Mouse (Mus musculus) C2C12 (cell line): ENCODE results near the gene Shisa9. TPM values are rescaled to one million over a fixed set of nuclear protein-coding genes. Genes with fewer than 3 reads are reported as not detected.

ENCODE experiments used
- H3K27me3 ChIP-seq: one replicate; pipeline ENCODE4 v1.6.1; 2011; ENCODE audit not compliant: control insufficient read depth, insufficient read depth, insufficient read length
- H3K36me3 ChIP-seq: one replicate; pipeline ENCODE4 v1.6.1; 2011; ENCODE audit not compliant: control insufficient read depth, insufficient read depth
- H3K4me3 ChIP-seq: one replicate; pipeline ENCODE4 v1.5.1; 2011; ENCODE audit warnings: mild to moderate bottlenecking, control low read depth; ENCODE audit not compliant: poor library complexity, insufficient read depth, severe bottlenecking
- H3K79me2 ChIP-seq: one replicate; pipeline ENCODE4 v1.6.1; 2011; ENCODE audit not compliant: control insufficient read depth, insufficient read depth
- H3K79me3 ChIP-seq: one replicate; pipeline ENCODE4 v1.6.1; 2011; ENCODE audit warnings: low read depth, control low read depth
- H3ac ChIP-seq: one replicate; pipeline ENCODE3; 2011; ENCODE audit warnings: low read depth; ENCODE audit not compliant: control insufficient read depth, insufficient read length
- CEBPB ChIP-seq: IDR thresholded peaks from one replicate; pipeline ENCODE4 v1.6.1; 2011; ENCODE audit warnings: low read depth, mild to moderate bottlenecking, control low read depth, moderate library complexity
- CTCF ChIP-seq: IDR thresholded peaks from one replicate; pipeline ENCODE4 v1.5.1; 2011; ENCODE audit not compliant: control insufficient read depth, insufficient read depth, insufficient read length
- FOSL1 ChIP-seq: IDR thresholded peaks from one replicate; pipeline ENCODE4 v1.8.0; 2011; ENCODE audit warnings: mild to moderate bottlenecking, low read length; ENCODE audit not compliant: poor library complexity, insufficient read depth, severe bottlenecking
- MAX ChIP-seq: IDR thresholded peaks from one replicate; pipeline ENCODE4 v1.6.1; 2011; ENCODE audit warnings: mild to moderate bottlenecking, control low read depth
- MYOD1 ChIP-seq: IDR thresholded peaks from one replicate; pipeline ENCODE4 v1.6.1; 2011; ENCODE audit warnings: low read depth; ENCODE audit not compliant: control insufficient read depth, insufficient read length
- MYOG ChIP-seq: IDR thresholded peaks from one replicate; pipeline ENCODE4 v1.6.1; 2011; ENCODE audit not compliant: control insufficient read depth, insufficient read length; ENCODE audit errors: extremely low read depth
- USF1 ChIP-seq: IDR thresholded peaks from one replicate; pipeline ENCODE4 v1.6.1; 2011; ENCODE audit warnings: low read depth, mild to moderate bottlenecking, control low read depth, moderate library complexity
- polyA plus RNA-seq: library from polyadenylated mRNA; unstranded; fragments of >200 nt; fragmentation: generic; extraction: Trizol; gene quantifications from one replicate; pipeline ENCODE4 v1.2.1, GENCODE M21; 2012; ENCODE audit warnings: missing spikeins

The Shisa9 gene
- polyA plus RNA-seq, 1 experiment: not detected

DNA sequence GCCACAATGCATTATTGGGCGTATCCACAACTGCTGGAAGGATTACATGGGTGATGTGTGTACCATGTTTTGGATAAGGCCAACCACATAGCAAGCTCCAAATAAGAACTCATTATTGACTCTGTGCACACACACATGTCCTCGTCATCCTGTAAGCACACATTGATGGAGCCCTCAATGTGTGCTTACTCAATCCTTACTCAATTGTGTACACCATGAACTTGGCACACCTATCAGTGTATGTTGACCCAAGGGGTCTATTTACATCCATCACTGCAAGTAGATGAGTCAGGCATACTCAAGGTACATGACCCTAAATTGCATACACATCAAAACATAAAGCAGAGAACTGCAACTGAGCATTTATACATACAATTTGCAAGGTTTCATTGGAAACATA, 220.5 kb downstream of the Shisa9 start:
- no peak for TF ChIP-seq CEBPB
- TF ChIP-seq CTCF: no peak
- TF ChIP-seq MYOG: no peak
- TF ChIP-seq USF1: no peak
- no peak for TF ChIP-seq MYOD1
- no peak for TF ChIP-seq MAX
- TF ChIP-seq FOSL1: no peak
- Histone ChIP-seq H3K79me3 (no peaks in the 10 kb centered on the region), H3K27me3 (no peaks in the 10 kb centered on the region), H3ac (no peak overlapping the region), H3K36me3 (no peaks in the 10 kb centered on the region), H3K79me2 (no peaks in the 10 kb centered on the region), H3K4me3 (no peak overlapping the region)

DNA sequence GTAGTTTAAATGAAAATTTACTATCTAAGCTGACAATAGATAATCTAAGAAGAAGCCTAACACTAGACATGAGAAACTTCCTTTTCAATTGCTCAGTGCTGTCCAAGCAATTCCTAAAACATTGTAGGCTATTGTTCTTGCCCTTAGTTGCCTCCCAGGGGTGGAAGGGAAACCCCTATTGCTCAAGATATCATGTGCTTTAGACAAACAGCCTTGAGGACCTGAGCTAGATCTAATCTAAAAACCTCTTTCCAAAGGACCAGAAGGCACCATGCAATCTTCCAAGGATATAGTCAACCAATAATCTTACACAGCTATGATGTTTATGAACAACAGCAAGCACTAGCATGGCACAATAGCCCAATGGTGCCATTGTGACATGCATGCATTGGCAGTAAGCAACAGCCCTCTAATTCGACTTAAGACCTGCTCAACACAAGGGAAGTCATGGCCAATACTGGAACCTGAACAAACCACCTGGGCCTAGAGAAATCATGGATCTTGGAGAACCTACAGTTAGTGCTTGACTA, 222.6 kb downstream of the Shisa9 start:
- no peaks in the 10 kb centered on the region for H3K36me3 ChIP-seq
- H3K27me3 ChIP-seq: no peaks in the 10 kb centered on the region
- TF ChIP-seq CEBPB (no peak), MYOG (no peak), MAX (no peak), FOSL1 (no peak), MYOD1 (no peak), USF1 (no peak)
- no peaks in the 10 kb centered on the region for H3K79me3 ChIP-seq
- no peaks in the 10 kb centered on the region for H3K79me2 ChIP-seq
- H3ac ChIP-seq: no peak overlapping the region
- H3K4me3 ChIP-seq: no peak overlapping the region

DNA sequence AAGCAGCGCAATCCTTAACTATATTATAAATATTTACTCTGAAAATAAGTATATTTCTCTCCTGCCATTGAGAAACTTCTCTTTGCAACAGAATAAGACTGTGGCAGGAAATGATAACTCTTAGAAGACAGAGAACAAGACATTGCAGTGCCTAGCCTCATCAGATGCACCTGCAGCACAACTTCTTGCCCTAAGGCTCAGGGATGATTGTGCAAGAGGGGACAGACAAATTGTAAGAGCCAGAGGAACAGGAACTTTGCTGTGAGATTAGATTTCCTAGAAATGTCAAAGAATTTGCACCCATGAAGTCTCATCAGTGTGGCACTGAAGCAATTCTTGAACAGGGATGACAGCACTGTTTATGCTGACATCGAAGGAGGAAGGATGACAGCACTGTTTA, 223.0 kb downstream of the Shisa9 start:
- Histone ChIP-seq H3ac (no peak overlapping the region), H3K79me2 (no peaks in the 10 kb centered on the region), H3K36me3 (no peaks in the 10 kb centered on the region), H3K79me3 (no peaks in the 10 kb centered on the region), H3K4me3 (no peak overlapping the region), H3K27me3 (no peaks in the 10 kb centered on the region)
- TF ChIP-seq MAX (no peak), CEBPB (no peak)

DNA sequence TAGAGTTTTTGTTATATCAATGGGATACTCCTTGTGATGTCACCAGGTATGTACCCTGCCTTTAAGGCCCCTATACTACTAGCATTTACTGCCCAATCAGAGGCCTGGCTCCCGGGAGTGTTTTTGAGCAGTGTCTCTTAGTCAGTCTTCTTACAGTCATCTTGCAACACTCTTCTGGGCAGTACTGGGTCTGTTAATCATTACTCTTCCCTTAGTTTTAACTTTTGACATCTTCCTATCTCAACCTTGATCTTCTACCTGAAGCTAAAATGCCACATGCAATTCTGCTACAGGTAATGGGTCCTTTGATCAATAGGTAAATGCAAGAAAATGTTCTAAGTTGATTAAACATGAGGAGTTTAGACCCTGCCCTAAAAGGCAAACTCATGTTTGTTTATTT, 225.4 kb downstream of the Shisa9 start:
- H3ac ChIP-seq: no peak overlapping the region
- no peaks in the 10 kb centered on the region for H3K79me3 ChIP-seq
- H3K79me2 ChIP-seq: no peaks in the 10 kb centered on the region
- no peak overlapping the region for H3K4me3 ChIP-seq
- TF ChIP-seq MYOD1 (no peak), MYOG (no peak), CTCF (no peak), FOSL1 (no peak), USF1 (no peak), MAX (no peak), CEBPB (no peak)
- H3K27me3 ChIP-seq: no peaks in the 10 kb centered on the region
- no peaks in the 10 kb centered on the region for H3K36me3 ChIP-seq

- Histone ChIP-seq H3K79me3 (no peaks in the 10 kb centered on the region), H3ac (no peak overlapping the region), H3K79me2 (no peaks in the 10 kb centered on the region), H3K4me3 (no peak overlapping the region), H3K27me3 (no peaks in the 10 kb centered on the region), H3K36me3 (no peaks in the 10 kb centered on the region)
- TF ChIP-seq MYOD1 (no peak), MYOG (no peak), MAX (no peak), FOSL1 (no peak), CEBPB (no peak), USF1 (no peak), CTCF (no peak)
Observed at GRCm38 (mm10) chr16:12209819-12210218, 225.9 kb downstream of the Shisa9 start.

DNA sequence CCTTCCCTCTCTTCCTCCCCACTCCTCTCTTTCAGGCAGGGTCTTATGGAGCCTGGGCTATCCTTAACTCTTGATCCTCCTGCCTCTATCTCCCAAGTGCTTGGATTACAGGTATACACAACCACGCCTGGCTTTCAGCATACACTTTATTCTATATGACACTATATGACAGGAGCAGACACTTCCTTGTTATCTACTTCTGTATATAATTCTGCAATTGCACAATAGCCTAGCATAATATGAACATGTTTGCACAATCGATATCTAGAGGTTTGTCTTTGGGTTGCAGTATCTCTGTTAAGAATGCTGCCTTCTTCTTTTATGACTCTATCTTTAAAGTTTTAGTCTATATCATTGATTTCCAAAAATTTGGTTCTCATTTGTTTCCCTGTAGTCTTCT, 230.1 kb downstream of the Shisa9 start:
- Histone ChIP-seq H3K4me3 (no peak overlapping the region), H3K27me3 (no peaks in the 10 kb centered on the region), H3K79me3 (no peaks in the 10 kb centered on the region), H3ac (no peak overlapping the region), H3K79me2 (no peaks in the 10 kb centered on the region), H3K36me3 (no peaks in the 10 kb centered on the region)
- TF ChIP-seq MAX: no peak
- no peak for TF ChIP-seq USF1
